Mouse (Mus musculus): ENCODE measurements around the gene Opn1sw.

Gene Opn1sw

GRCm38 (mm10) chr6:29388052-29388518, at the start of gene Opn1sw:
Gene Opn1sw (minus strand): TSS chr6:29388468.
- peak; percentile 87 for DNase-seq (ENCODE audit: low read depth, low spot score)

GRCm38 (mm10) chr6:29436461-29436934, 48.2 kb upstream of the Opn1sw start:
- DNase-seq (ENCODE audit: low read depth, low spot score), result peak; percentile 31

- no peak for DNase-seq (ENCODE audit: low read depth, low spot score)
Observed at GRCm38 (mm10) chr6:29435940-29436451, 47.7 kb upstream of the Opn1sw start.

GRCm38 (mm10) chr6:29434911-29435691, 46.8 kb upstream of the Opn1sw start:
- no peak for DNase-seq (ENCODE audit: low read depth, low spot score)

GRCm38 (mm10) chr6:29433804-29434795, 45.8 kb upstream of the Opn1sw start:
- no peak for DNase-seq (ENCODE audit: low read depth, low spot score)

GRCm38 (mm10) chr6:29433038-29433803, 45.0 kb upstream of the Opn1sw start, which contains the start of gene Flnc:
Gene Flnc (plus strand): TSS chr6:29433256.
- DNase-seq (ENCODE audit: low read depth, low spot score), result no peak

GRCm38 (mm10) chr6:29432676-29433037, 44.4 kb upstream of the Opn1sw start:
- no peak for DNase-seq (ENCODE audit: low read depth, low spot score)

GRCm38 (mm10) chr6:29432156-29432555, 43.9 kb upstream of the Opn1sw start:
- DNase-seq (ENCODE audit: low read depth, low spot score), result no peak

- no peak for DNase-seq (ENCODE audit: low read depth, low spot score)
Observed at GRCm38 (mm10) chr6:29431473-29431872, 43.2 kb upstream of the Opn1sw start.

- no peak for DNase-seq (ENCODE audit: low read depth, low spot score)
Observed at GRCm38 (mm10) chr6:29430681-29431420, 42.6 kb upstream of the Opn1sw start.

GRCm38 (mm10) chr6:29428171-29428570, 39.9 kb upstream of the Opn1sw start:
- no peak for DNase-seq (ENCODE audit: low read depth, low spot score)

GRCm38 (mm10) chr6:29426331-29426730, 38.1 kb upstream of the Opn1sw start:
- DNase-seq (ENCODE audit: low read depth, low spot score), result no peak

GRCm38 (mm10) chr6:29425118-29425517, 36.9 kb upstream of the Opn1sw start:
- no peak for DNase-seq (ENCODE audit: low read depth, low spot score)

- no peak for DNase-seq (ENCODE audit: low read depth, low spot score)
Observed at GRCm38 (mm10) chr6:29420596-29420995, 32.3 kb upstream of the Opn1sw start.

GRCm38 (mm10) chr6:29415446-29415845, 27.2 kb upstream of the Opn1sw start:
- DNase-seq (ENCODE audit: low read depth, low spot score), result no peak

GRCm38 (mm10) chr6:29406412-29406811, 18.1 kb upstream of the Opn1sw start:
- DNase-seq (ENCODE audit: low read depth, low spot score), result no peak

GRCm38 (mm10) chr6:29402693-29403342, 14.6 kb upstream of the Opn1sw start:
- no peak for DNase-seq (ENCODE audit: low read depth, low spot score)

- DNase-seq (ENCODE audit: low read depth, low spot score), result no peak
Observed at GRCm38 (mm10) chr6:29399851-29400250, 11.6 kb upstream of the Opn1sw start.

GRCm38 (mm10) chr6:29397575-29397974, 9.3 kb upstream of the Opn1sw start:
- DNase-seq (ENCODE audit: low read depth, low spot score), result no peak
